Mouse (Mus musculus) CD4-positive naive resting alpha-beta T cell, adult 76 days (primary cell): ENCODE measurements around the gene Vmn2r60. TPM values are rescaled to one million over a fixed set of nuclear protein-coding genes. Genes with fewer than 3 reads are reported as not detected.

Experiments
- total RNA-seq: library from RNA; stranded (reverse); gene quantifications from one replicate; pipeline ENCODE4 v1.2.4, GENCODE M21; 2023

Gene Vmn2r60
- not detected for total RNA-seq

GRCm38 (mm10) chr7:42107470-42107869, at the start of gene Vmn2r60:
Gene Vmn2r60 (plus strand): TSS chr7:42107770.

GRCm38 (mm10) chr7:42058923-42059322, 48.6 kb upstream of the Vmn2r60 start, which contains the start of gene Vmn2r59:
Gene Vmn2r59 (minus strand): TSS chr7:42059023.

Other genes with a start within 250 kb of the Vmn2r60 start
- not detected for gene Vmn2r58, start 235.1 kb upstream of the Vmn2r60 start, total RNA-seq
- gene Vmn2r59, start 48.7 kb upstream of the Vmn2r60 start, total RNA-seq, result not detected
- gene Vmn2r61, start 152.3 kb downstream of the Vmn2r60 start, total RNA-seq, result not detected